In the genomic region with DNA sequence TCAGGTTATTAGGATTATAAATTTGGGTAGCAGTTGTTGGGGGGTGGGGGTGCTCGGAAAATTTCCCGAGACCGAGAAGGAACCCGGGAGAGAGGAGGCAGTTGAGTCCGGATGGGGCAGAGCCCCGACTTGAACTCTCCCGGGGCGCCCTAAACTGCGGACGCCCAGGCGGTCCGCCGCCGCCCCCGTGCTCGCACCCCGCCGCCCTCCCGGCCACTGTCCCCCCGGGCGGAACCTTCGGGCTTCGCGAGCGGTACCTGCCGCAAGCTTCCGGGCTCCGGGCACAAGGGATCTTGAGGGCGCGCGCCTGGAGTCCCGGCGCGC, we compare ENCODE assay signal across 8 mouse cellular contexts. TPM values are rescaled to one million over a fixed set of nuclear protein-coding genes. Genes with fewer than 3 reads are reported as not detected.
DNase-seq lines count a peak whose midpoint lies in the region; ATAC-seq and TF ChIP-seq lines count a peak whose summit lies in the region.

No protein-coding gene starts in this region.

- H3K36me3 ChIP-seq in embryonic facial prominence, embryonic 12.5 days = no peaks in the 10 kb centered on the region
- no peaks in the 10 kb centered on the region for H3K36me3 ChIP-seq in intestine, embryonic 14.5 days (ENCODE audit: control insufficient read depth, insufficient read depth, low read length)

- H3K4me1 ChIP-seq in embryonic facial prominence, embryonic 12.5 days = peaks cover 4% of the 10 kb centered on the region
- peaks cover 6% of the 10 kb centered on the region for H3K4me1 ChIP-seq in intestine, embryonic 14.5 days (replicated peaks; ENCODE audit: control insufficient read depth, insufficient read depth, low read length)

- TF ChIP-seq CTCF in left cerebral cortex, adult 2 months (IDR thresholded peaks at IDR 0.05) = no peak

- WGBS in embryonic facial prominence, embryonic 12.5 days = under 1% methylated on average over 31 of the region's 34 CpGs
- WGBS in intestine, embryonic 14.5 days = under 1% methylated on average over 30 of the region's 34 CpGs

- H3K27me3 ChIP-seq in embryonic facial prominence, embryonic 12.5 days = no peaks in the 10 kb centered on the region
- H3K27me3 ChIP-seq in intestine, embryonic 14.5 days (replicated peaks; ENCODE audit: control insufficient read depth, insufficient read depth, low read length) = 0 out of 2 replicates have a peak, but pooled peaks cover 6% of the 10 kb centered on the region

- H3K27ac ChIP-seq in left cerebral cortex, adult 2 months = peak overlapping the region; percentile 93
- peak overlapping the region; percentile 92 for H3K27ac ChIP-seq in embryonic facial prominence, embryonic 12.5 days
- peak overlapping the region; percentile 84 for H3K27ac ChIP-seq in intestine, embryonic 14.5 days (ENCODE audit: low read depth)

- peak; percentile 19; the same call in 1 of the 2 replicates for ATAC-seq in embryonic facial prominence, embryonic 12.5 days (ENCODE audit: insufficient number of reproducible peaks, insufficient read depth, low FRiP score, low TSS enrichment)
- ATAC-seq in intestine, embryonic 14.5 days (replicated peaks; ENCODE audit: low FRiP score, low TSS enrichment, low read depth) = no peak; the same call in 1 of the 2 replicates
- no peak for ATAC-seq in megakaryocyte-erythroid progenitor cell, adult 5-6 weeks (replicated peaks; ENCODE audit: low FRiP score, low TSS enrichment, poor library complexity, severe bottlenecking)

- H3K9ac ChIP-seq in embryonic facial prominence, embryonic 12.5 days = peak overlapping the region; percentile 81
- H3K9ac ChIP-seq in intestine, embryonic 14.5 days (ENCODE audit: low read length) = peak overlapping the region; percentile 69

- no peak for DNase-seq in left cerebral cortex, adult 2 months (ENCODE audit: extremely low spot score in 1 of 2, low spot score in 2 of 2)
- DNase-seq in left cerebral cortex, postnatal 14 days (ENCODE audit: low spot score in 2 of 2) = no peak
- DNase-seq in intestine, embryonic 14.5 days (ENCODE audit: low spot score) = no peak
- peak; percentile 4 for DNase-seq in naive thymus-derived CD4-positive, alpha-beta T cell, adult 2 months (ENCODE audit: low read depth)
- DNase-seq in adrenal gland, postnatal 4 days (ENCODE audit: low spot score in 2 of 2) = no peak
- DNase-seq in cerebellum, adult 9-11 months = no peak

- H3K4me3 ChIP-seq in left cerebral cortex, adult 2 months = peak overlapping the region; percentile 66
- H3K4me3 ChIP-seq in embryonic facial prominence, embryonic 12.5 days = peak overlapping the region; percentile 71
- peak overlapping the region; percentile 66 for H3K4me3 ChIP-seq in intestine, embryonic 14.5 days (ENCODE audit: low read depth, low read length)

- H3K9me3 ChIP-seq in embryonic facial prominence, embryonic 12.5 days = no peaks in the 10 kb centered on the region
- H3K9me3 ChIP-seq in intestine, embryonic 14.5 days (ENCODE audit: control insufficient read depth, low read length) = no peaks in the 10 kb centered on the region

- intact Hi-C loops in left cerebral cortex, adult 2 months (cut with DNase I) = loop anchor here (1.0 to 2.0 kb wide), 5 partner anchors 56 to 424 kb away; no protein-coding TSS in a partner anchor
- intact Hi-C loops in left cerebral cortex, postnatal 14 days (cut with DNase I) = loop anchor here (2.0 to 5.0 kb wide), 7 partner anchors 41 to 426 kb away; a partner anchor contains a TSS

- peak overlapping the region; percentile 98 for H3K4me2 ChIP-seq in embryonic facial prominence, embryonic 12.5 days (replicated peaks)
- peak overlapping the region; percentile 94 for H3K4me2 ChIP-seq in intestine, embryonic 14.5 days (ENCODE audit: low read length)

RNA-seq across cellular contexts. Expression of a gene that starts 0.7 kb away (rescaled TPM):
- total RNA-seq in left cerebral cortex, adult 2 months (2021) = 10 to 100 TPM; 26.4 to 33.7 TPM
- 10 to 100 TPM; 35.9 to 40.2 TPM for total RNA-seq in left cerebral cortex, postnatal 14 days (2021)
- polyA plus RNA-seq in embryonic facial prominence, embryonic 12.5 days (2016; fragmentation: Nextera tagmentation; extraction: Ambion mirVana) = 70.7 and 73.2 TPM in 2 replicates
- 47.1 and 52.7 TPM in 2 replicates for polyA plus RNA-seq in intestine, embryonic 14.5 days (2014; fragmentation: Nextera tagmentation; extraction: Ambion mirVana)
- 10 to 100 TPM; 41.3 to 44.5 TPM for total RNA-seq in adrenal gland, postnatal 4 days (2021)
- 0.59 and 2.4 TPM in 2 replicates for total RNA-seq in megakaryocyte-erythroid progenitor cell, adult 5-6 weeks (2014; fragmentation: Nextera tagmentation)
- 0.61 TPM in 1 of 2 replicates, not detected in the other for total RNA-seq in megakaryocyte-erythroid progenitor cell, adult 5-6 weeks (2017)

Comparison
In these comparisons a context has a peak if more than half of its experiments do, and no peak if none do; other contexts are left out.
1. RNA of a gene that starts 0.7 kb away (total RNA-seq): 41.3 to 44.5 TPM in adrenal gland, postnatal 4 days, 35.9 to 40.2 TPM in left cerebral cortex, postnatal 14 days and 26.4 to 33.7 TPM in left cerebral cortex, adult 2 months; 0.59 to 2.4 TPM in megakaryocyte-erythroid progenitor cell, adult 5-6 weeks; every median in the first group is over 4 times any median in the second.
2. Peak in every context shown above with its lines, with median percentiles within 50 percentile points of each other: H3K27ac ChIP-seq and H3K4me3 ChIP-seq.